Mouse (Mus musculus): ENCODE measurements at regions not wholly inside any gene's neighbourhood (a gene's known extent, or its start where the extent isn't known, plus 50 kb on each side); places are given as distances from the start of the nearest gene placed in this dataset.

- no peaks in the 10 kb centered on the region for H3K36me3 ChIP-seq (ENCODE audit: control insufficient read depth, insufficient read depth, low read length, poor library complexity, severe bottlenecking)
- no peaks in the 10 kb centered on the region for H3K27me3 ChIP-seq (ENCODE audit: control insufficient read depth, insufficient read depth, low read length, poor library complexity, severe bottlenecking)
- no peak for DNase-seq (ENCODE audit: low read depth, low spot score)
Measured at GRCm38 (mm10) chr4:124434059-124435039, 176.3 kb downstream of the 3100002H09Rik start.

- no peaks in the 10 kb centered on the region for H3K27me3 ChIP-seq (ENCODE audit: control insufficient read depth, insufficient read depth, low read length, poor library complexity, severe bottlenecking)
- DNase-seq (ENCODE audit: low read depth, low spot score): no peak
- no peaks in the 10 kb centered on the region for H3K36me3 ChIP-seq (ENCODE audit: control insufficient read depth, insufficient read depth, low read length, poor library complexity, severe bottlenecking)
Measured at GRCm38 (mm10) chr4:124433506-124433905, 177.1 kb downstream of the 3100002H09Rik start.

- no peak for DNase-seq (ENCODE audit: low read depth, low spot score)
- no peaks in the 10 kb centered on the region for H3K36me3 ChIP-seq (ENCODE audit: control insufficient read depth, insufficient read depth, low read length, poor library complexity, severe bottlenecking)
- no peaks in the 10 kb centered on the region for H3K27me3 ChIP-seq (ENCODE audit: control insufficient read depth, insufficient read depth, low read length, poor library complexity, severe bottlenecking)
Measured at GRCm38 (mm10) chr4:124431193-124431592, 179.4 kb downstream of the 3100002H09Rik start.

- no peaks in the 10 kb centered on the region for H3K36me3 ChIP-seq (ENCODE audit: control insufficient read depth, insufficient read depth, low read length, poor library complexity, severe bottlenecking)
- H3K27me3 ChIP-seq (ENCODE audit: control insufficient read depth, insufficient read depth, low read length, poor library complexity, severe bottlenecking): no peaks in the 10 kb centered on the region
- DNase-seq (ENCODE audit: low read depth, low spot score): no peak
Measured at GRCm38 (mm10) chr4:124428844-124429243, 181.8 kb downstream of the 3100002H09Rik start.

- no peaks in the 10 kb centered on the region for H3K27me3 ChIP-seq (ENCODE audit: control insufficient read depth, insufficient read depth, low read length, poor library complexity, severe bottlenecking)
- H3K36me3 ChIP-seq (ENCODE audit: control insufficient read depth, insufficient read depth, low read length, poor library complexity, severe bottlenecking): no peaks in the 10 kb centered on the region
- no peak for DNase-seq (ENCODE audit: low read depth, low spot score)
Measured at GRCm38 (mm10) chr4:124422406-124422805, 188.2 kb downstream of the 3100002H09Rik start.

GRCm38 (mm10) chr4:124418431-124418830 is 192.2 kb downstream of the 3100002H09Rik start:
- Histone ChIP-seq H3K36me3 (ENCODE audit: control insufficient read depth, insufficient read depth, low read length, poor library complexity, severe bottlenecking) (no peaks in the 10 kb centered on the region), H3K27me3 (ENCODE audit: control insufficient read depth, insufficient read depth, low read length, poor library complexity, severe bottlenecking) (no peaks in the 10 kb centered on the region)
- DNase-seq (ENCODE audit: low read depth, low spot score): no peak

- H3K27me3 ChIP-seq (ENCODE audit: control insufficient read depth, insufficient read depth, low read length, poor library complexity, severe bottlenecking): no peaks in the 10 kb centered on the region
Measured at GRCm38 (mm10) chr4:124417176-124417575, 193.4 kb downstream of the 3100002H09Rik start.

GRCm38 (mm10) chr4:124416266-124416665 is 194.3 kb downstream of the 3100002H09Rik start:
- DNase-seq (ENCODE audit: low read depth, low spot score): no peak

More at GRCm38 (mm10) chr4:124417176-124417575, 193.4 kb downstream of the 3100002H09Rik start:
- no peak for DNase-seq (ENCODE audit: low read depth, low spot score)
- H3K36me3 ChIP-seq (ENCODE audit: control insufficient read depth, insufficient read depth, low read length, poor library complexity, severe bottlenecking): no peaks in the 10 kb centered on the region

GRCm38 (mm10) chr4:124414386-124414785 is 196.2 kb downstream of the 3100002H09Rik start:
- H3K27me3 ChIP-seq (ENCODE audit: control insufficient read depth, insufficient read depth, low read length, poor library complexity, severe bottlenecking): no peaks in the 10 kb centered on the region
- no peak for DNase-seq (ENCODE audit: low read depth, low spot score)
- H3K36me3 ChIP-seq (ENCODE audit: control insufficient read depth, insufficient read depth, low read length, poor library complexity, severe bottlenecking): no peaks in the 10 kb centered on the region

More at GRCm38 (mm10) chr4:124416266-124416665, 194.3 kb downstream of the 3100002H09Rik start:
- Histone ChIP-seq H3K36me3 (ENCODE audit: control insufficient read depth, insufficient read depth, low read length, poor library complexity, severe bottlenecking) (no peaks in the 10 kb centered on the region), H3K27me3 (ENCODE audit: control insufficient read depth, insufficient read depth, low read length, poor library complexity, severe bottlenecking) (no peaks in the 10 kb centered on the region)

GRCm38 (mm10) chr4:124409279-124409678 is 201.3 kb downstream of the 3100002H09Rik start:
- Histone ChIP-seq H3K36me3 (ENCODE audit: control insufficient read depth, insufficient read depth, low read length, poor library complexity, severe bottlenecking) (no peaks in the 10 kb centered on the region), H3K27me3 (ENCODE audit: control insufficient read depth, insufficient read depth, low read length, poor library complexity, severe bottlenecking) (no peaks in the 10 kb centered on the region)
- no peak for DNase-seq (ENCODE audit: low read depth, low spot score)

- no peak for DNase-seq (ENCODE audit: low read depth, low spot score)
- Histone ChIP-seq H3K27me3 (ENCODE audit: control insufficient read depth, insufficient read depth, low read length, poor library complexity, severe bottlenecking) (no peaks in the 10 kb centered on the region), H3K36me3 (ENCODE audit: control insufficient read depth, insufficient read depth, low read length, poor library complexity, severe bottlenecking) (no peaks in the 10 kb centered on the region)
Measured at GRCm38 (mm10) chr4:124402075-124402474, 208.5 kb downstream of the 3100002H09Rik start.

GRCm38 (mm10) chr4:124400741-124401140 is 209.9 kb downstream of the 3100002H09Rik start:
- no peaks in the 10 kb centered on the region for H3K27me3 ChIP-seq (ENCODE audit: control insufficient read depth, insufficient read depth, low read length, poor library complexity, severe bottlenecking)
- H3K36me3 ChIP-seq (ENCODE audit: control insufficient read depth, insufficient read depth, low read length, poor library complexity, severe bottlenecking): no peaks in the 10 kb centered on the region
- no peak for DNase-seq (ENCODE audit: low read depth, low spot score)

GRCm38 (mm10) chr4:124400136-124400675 is 210.4 kb downstream of the 3100002H09Rik start:
- DNase-seq (ENCODE audit: low read depth, low spot score): no peak
- Histone ChIP-seq H3K36me3 (ENCODE audit: control insufficient read depth, insufficient read depth, low read length, poor library complexity, severe bottlenecking) (no peaks in the 10 kb centered on the region), H3K27me3 (ENCODE audit: control insufficient read depth, insufficient read depth, low read length, poor library complexity, severe bottlenecking) (no peaks in the 10 kb centered on the region)

- Histone ChIP-seq H3K27me3 (ENCODE audit: control insufficient read depth, insufficient read depth, low read length, poor library complexity, severe bottlenecking) (no peaks in the 10 kb centered on the region), H3K36me3 (ENCODE audit: control insufficient read depth, insufficient read depth, low read length, poor library complexity, severe bottlenecking) (no peaks in the 10 kb centered on the region)
- no peak for DNase-seq (ENCODE audit: low read depth, low spot score)
Measured at GRCm38 (mm10) chr4:124398354-124398753, 212.2 kb downstream of the 3100002H09Rik start.

- DNase-seq (ENCODE audit: low read depth, low spot score): no peak
- H3K27me3 ChIP-seq (ENCODE audit: control insufficient read depth, insufficient read depth, low read length, poor library complexity, severe bottlenecking): no peaks in the 10 kb centered on the region
- H3K36me3 ChIP-seq (ENCODE audit: control insufficient read depth, insufficient read depth, low read length, poor library complexity, severe bottlenecking): no peaks in the 10 kb centered on the region
Measured at GRCm38 (mm10) chr4:124396566-124397283, 213.9 kb downstream of the 3100002H09Rik start.

Measured in splenic B cell, adult 2 months (primary cell).